Mouse (Mus musculus): ENCODE results near the gene Dcaf7. TPM values are rescaled to one million over a fixed set of nuclear protein-coding genes. Genes with fewer than 3 reads are reported as not detected.
A peak's percentile ranks its signal among the peaks of the same experiment; 100 is the strongest.

Gene Dcaf7
- polyA plus RNA-seq (2016; fragmentation: Nextera tagmentation; extraction: Ambion mirVana), result 85.4 and 91.5 TPM in 2 replicates

DNA sequence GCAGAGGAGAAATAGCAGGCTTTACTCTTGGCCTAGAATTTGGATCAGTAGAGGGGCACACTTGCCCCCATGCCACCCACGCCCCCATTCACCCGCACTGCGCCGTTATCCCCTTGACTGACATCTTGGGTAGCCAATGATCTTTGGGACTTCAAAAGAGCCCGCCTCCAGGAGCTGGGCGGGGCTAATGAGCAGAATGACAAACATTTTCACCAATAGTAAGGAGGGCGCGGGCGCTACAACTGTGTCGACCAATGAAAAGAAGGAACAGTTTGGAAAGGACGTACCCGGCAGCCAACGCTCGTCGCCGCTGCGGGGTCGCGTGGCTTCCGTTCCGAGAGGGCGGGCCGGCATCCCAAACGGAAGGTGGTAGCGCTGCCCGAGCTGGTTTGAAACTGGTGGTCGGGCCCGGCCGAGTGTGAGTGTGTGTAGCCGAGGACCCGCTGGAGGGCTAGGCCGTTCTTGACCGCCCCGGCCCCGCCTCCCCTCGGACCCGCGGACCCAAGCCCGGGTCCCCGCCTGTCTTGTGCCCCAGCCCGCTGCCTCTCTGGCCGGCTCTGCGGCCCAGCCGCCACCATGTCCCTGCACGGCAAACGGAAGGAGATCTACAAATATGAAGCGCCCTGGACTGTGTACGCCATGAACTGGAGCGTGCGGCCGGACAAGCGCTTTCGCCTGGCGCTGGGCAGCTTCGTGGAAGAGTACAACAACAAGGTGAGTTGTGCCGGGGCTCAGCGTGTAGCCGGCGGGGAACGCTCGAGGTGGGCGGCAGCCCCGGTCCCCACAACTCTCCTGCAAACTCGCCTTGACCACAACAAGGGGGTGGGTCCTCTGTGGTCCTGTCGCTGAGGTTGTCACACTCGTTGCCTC, at the start of gene Dcaf7:
Dcaf7 (plus strand) TSS at position 325 of the 870 bp plus-strand sequence.
- under 1% methylated on average over 66 of the region's 66 CpGs for WGBS
- peak within 1 kb of the TSS; percentile 98 for H3K4me3 ChIP-seq (replicated peaks)
- peak within 1 kb of the TSS; percentile 93 for H3K27ac ChIP-seq
- peaks cover 24% of the 10 kb centered on the region for H3K4me1 ChIP-seq (replicated peaks)
- H3K9ac ChIP-seq (replicated peaks), result peak within 1 kb of the TSS; percentile 89
- no peaks in the 10 kb centered on the region for H3K27me3 ChIP-seq
- H3K9me3 ChIP-seq, result no peaks in the 10 kb centered on the region
- ATAC-seq (ENCODE audit: insufficient number of reproducible peaks, insufficient read depth, low FRiP score, low TSS enrichment, low read depth), result peak; percentile 99
- H3K36me3 ChIP-seq, result 0 out of 2 replicates have a peak, but pooled peaks cover 3% of the 10 kb centered on the region
- peak within 1 kb of the TSS; percentile 93 for H3K4me2 ChIP-seq

DNA sequence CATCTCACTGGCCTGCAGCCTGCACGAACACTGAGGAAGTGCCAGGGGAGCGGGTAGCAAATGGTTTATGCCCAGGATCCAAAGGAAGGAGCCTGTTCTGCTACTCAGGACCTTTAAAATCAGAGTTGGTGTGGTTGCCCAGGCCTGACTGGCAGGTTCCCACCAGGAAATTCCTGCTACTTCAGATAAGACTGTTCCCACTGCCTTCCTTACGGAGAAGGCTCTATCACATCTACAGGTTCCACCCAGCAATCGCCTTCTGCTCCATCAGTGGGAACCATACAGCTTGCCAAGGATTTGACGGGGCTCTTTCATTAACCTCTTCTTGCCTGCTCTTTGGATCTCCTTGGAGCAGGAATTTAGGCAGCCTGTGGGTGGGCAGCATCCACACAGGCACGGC, 49.2 kb upstream of the Dcaf7 start:
- no peaks in the 10 kb centered on the region for H3K4me1 ChIP-seq (replicated peaks)
- 77% methylated on average over 6 of the region's 6 CpGs for WGBS
- no peak overlapping the region for H3K4me2 ChIP-seq
- ATAC-seq (ENCODE audit: insufficient number of reproducible peaks, insufficient read depth, low FRiP score, low TSS enrichment, low read depth), result no peak
- no peaks in the 10 kb centered on the region for H3K9me3 ChIP-seq
- H3K36me3 ChIP-seq, result no peaks in the 10 kb centered on the region
- H3K27me3 ChIP-seq, result no peaks in the 10 kb centered on the region
- no peak overlapping the region for H3K27ac ChIP-seq
- no peak overlapping the region for H3K4me3 ChIP-seq (replicated peaks)
- no peak overlapping the region for H3K9ac ChIP-seq (replicated peaks)

DNA sequence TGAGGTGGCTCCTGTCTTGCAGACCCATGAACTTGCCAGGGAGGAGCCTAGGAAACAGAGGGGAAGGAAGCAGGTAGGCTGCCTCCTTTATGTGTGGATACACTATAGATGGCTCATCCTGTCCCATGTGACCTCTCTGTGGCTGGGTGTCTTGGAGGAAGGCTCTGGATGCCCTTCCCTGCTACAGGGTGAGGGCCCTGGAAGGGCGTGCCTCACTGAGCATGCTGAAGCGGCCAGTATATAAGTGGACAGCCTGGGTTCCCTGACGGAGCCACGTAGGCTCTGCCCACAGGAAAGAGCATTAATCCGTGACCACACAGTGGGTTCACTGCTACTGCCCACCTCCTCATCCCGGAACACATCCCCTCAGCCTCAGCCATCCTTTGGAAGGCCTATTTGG, 47.2 kb upstream of the Dcaf7 start:
- H3K4me3 ChIP-seq (replicated peaks), result no peak overlapping the region
- no peak for ATAC-seq (ENCODE audit: insufficient number of reproducible peaks, insufficient read depth, low FRiP score, low TSS enrichment, low read depth)
- no peak overlapping the region for H3K27ac ChIP-seq
- H3K36me3 ChIP-seq, result no peaks in the 10 kb centered on the region
- H3K4me1 ChIP-seq (replicated peaks), result no peaks in the 10 kb centered on the region
- H3K9me3 ChIP-seq, result no peaks in the 10 kb centered on the region
- H3K9ac ChIP-seq (replicated peaks), result no peak overlapping the region
- H3K27me3 ChIP-seq, result no peaks in the 10 kb centered on the region
- 80% methylated on average over 6 of the region's 6 CpGs for WGBS
- H3K4me2 ChIP-seq, result no peak overlapping the region

DNA sequence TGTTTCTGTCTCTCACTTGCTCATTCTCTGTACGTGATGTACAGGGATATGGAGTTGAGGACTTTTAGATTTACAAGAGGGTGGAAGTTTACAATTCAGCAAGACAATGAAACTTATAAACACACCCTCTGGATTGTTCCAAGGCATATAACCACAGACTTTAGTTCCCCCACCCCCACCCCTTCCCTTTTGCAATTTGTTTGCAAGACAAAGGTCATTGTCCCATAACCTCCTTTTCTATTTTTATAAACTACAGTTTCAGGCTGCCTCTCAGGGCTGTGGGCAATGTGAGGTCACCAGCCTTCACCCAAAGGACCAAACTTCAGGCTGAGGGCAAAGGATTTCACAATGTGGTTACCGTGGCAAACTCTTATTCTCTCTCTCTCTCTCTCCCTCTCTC, 46.4 kb upstream of the Dcaf7 start:
- H3K9ac ChIP-seq (replicated peaks), result no peak overlapping the region
- H3K27ac ChIP-seq, result no peak overlapping the region
- WGBS, result 60% methylated on average over 2 of the region's 2 CpGs
- no peaks in the 10 kb centered on the region for H3K9me3 ChIP-seq
- H3K4me1 ChIP-seq (replicated peaks), result no peaks in the 10 kb centered on the region
- no peak for ATAC-seq (ENCODE audit: insufficient number of reproducible peaks, insufficient read depth, low FRiP score, low TSS enrichment, low read depth)
- H3K36me3 ChIP-seq, result no peaks in the 10 kb centered on the region
- no peak overlapping the region for H3K4me3 ChIP-seq (replicated peaks)
- H3K27me3 ChIP-seq, result no peaks in the 10 kb centered on the region
- H3K4me2 ChIP-seq, result no peak overlapping the region

DNA sequence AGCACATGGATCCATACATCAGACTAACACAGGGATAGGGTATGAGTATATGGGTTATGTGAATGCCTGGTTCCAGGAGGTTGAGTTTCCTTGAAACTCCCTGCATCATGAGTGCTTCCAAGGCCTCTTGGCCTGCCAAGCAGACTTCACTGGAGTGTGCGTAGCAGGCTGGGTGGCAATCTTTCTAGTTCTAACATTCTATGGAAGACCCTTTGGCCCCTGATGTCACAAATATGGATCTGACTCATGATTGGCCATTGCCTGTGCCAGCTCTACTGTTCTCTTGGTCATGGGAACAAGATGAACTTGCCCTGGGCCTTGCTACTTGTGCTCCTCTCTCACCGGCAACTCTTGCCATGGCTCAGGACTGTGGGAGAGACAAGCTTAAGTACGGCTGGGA, 42.3 kb upstream of the Dcaf7 start, which contains the start of gene Ace3:
Ace3 (plus strand) TSS at position 301 of the 400 bp plus-strand sequence.
- 99% methylated on average over 3 of the region's 3 CpGs for WGBS
- H3K4me2 ChIP-seq, result no peak within 1 kb of the TSS
- H3K27me3 ChIP-seq, result no peaks in the 10 kb centered on the region
- no peaks in the 10 kb centered on the region for H3K36me3 ChIP-seq
- H3K4me1 ChIP-seq (replicated peaks), result no peaks in the 10 kb centered on the region
- H3K4me3 ChIP-seq (replicated peaks), result no peak within 1 kb of the TSS
- H3K9ac ChIP-seq (replicated peaks), result no peak within 1 kb of the TSS
- H3K9me3 ChIP-seq, result no peaks in the 10 kb centered on the region
- no peak for ATAC-seq (ENCODE audit: insufficient number of reproducible peaks, insufficient read depth, low FRiP score, low TSS enrichment, low read depth)
- H3K27ac ChIP-seq, result no peak within 1 kb of the TSS

DNA sequence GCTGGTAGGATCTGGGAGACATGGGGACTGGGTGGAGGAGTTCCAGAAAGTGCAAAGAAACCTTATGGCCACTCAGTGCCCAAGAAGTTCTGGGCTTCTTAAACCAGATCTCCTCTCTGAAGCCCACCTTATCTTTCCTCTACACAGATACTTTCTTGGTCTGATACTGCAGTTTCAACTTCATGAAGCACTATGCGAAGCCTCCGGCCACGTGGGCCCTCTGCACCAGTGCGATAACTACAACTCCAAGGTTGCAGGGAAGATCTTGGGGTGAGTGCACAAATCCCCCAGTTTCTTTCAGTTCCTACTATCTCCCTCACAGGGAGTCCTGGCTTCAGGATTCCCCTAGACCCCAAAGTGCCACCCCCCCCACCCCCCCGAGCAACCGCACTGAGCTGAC, 36.6 kb upstream of the Dcaf7 start:
- Histone ChIP-seq H3K4me1 (replicated peaks) (no peaks in the 10 kb centered on the region), H3K27ac (no peak overlapping the region), H3K36me3 (no peaks in the 10 kb centered on the region), H3K9me3 (no peaks in the 10 kb centered on the region), H3K4me2 (no peak overlapping the region), H3K9ac (replicated peaks) (no peak overlapping the region), H3K27me3 (no peaks in the 10 kb centered on the region), H3K4me3 (replicated peaks) (no peak overlapping the region)
- 92% methylated on average over 6 of the region's 6 CpGs for WGBS
- ATAC-seq (ENCODE audit: insufficient number of reproducible peaks, insufficient read depth, low FRiP score, low TSS enrichment, low read depth), result no peak

DNA sequence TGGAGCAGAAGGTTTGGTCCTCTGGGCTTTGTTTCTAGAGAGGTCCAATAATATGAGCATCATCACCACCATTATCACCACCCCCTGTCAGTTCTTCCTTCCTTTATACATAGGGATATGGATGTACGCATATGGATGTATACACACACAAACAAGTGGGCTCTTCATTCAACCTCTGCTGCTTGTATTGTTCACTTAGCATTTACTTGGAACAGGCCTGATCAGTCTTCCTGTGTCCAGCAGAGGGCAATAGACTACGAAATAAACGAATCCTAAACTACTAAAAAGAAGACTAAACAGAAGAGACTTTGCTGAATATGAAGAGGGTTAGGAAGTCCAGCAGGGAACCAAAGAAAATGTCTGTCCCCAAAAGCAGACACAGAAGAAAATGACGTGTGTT, 35.0 kb upstream of the Dcaf7 start:
- no peak for ATAC-seq (ENCODE audit: insufficient number of reproducible peaks, insufficient read depth, low FRiP score, low TSS enrichment, low read depth)
- H3K9me3 ChIP-seq, result no peaks in the 10 kb centered on the region
- no peak overlapping the region for H3K4me2 ChIP-seq
- no peak overlapping the region for H3K9ac ChIP-seq (replicated peaks)
- no peaks in the 10 kb centered on the region for H3K27me3 ChIP-seq
- H3K27ac ChIP-seq, result no peak overlapping the region
- H3K36me3 ChIP-seq, result no peaks in the 10 kb centered on the region
- no peak overlapping the region for H3K4me3 ChIP-seq (replicated peaks)
- H3K4me1 ChIP-seq (replicated peaks), result no peaks in the 10 kb centered on the region
- 44% methylated on average over 4 of the region's 4 CpGs for WGBS

DNA sequence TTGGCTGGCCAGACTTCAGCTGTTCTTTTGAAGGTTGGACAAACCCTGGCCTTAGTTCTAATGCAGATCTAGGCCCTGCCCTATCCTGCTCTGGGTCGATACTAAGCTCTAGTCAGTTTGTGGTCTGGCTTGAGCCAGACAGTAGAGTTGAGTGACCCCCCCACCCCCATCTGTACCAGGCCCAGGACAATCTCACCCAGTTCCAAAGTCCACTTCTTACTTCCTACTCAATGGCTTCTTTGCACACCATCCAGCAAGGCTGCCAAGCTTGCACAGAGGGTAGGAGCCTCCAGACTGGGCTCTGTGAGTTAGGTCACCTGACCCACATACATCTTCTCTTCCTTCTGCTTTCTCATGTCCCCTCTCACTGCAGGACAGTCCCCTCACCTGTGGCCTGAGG, 32.1 kb upstream of the Dcaf7 start:
- Histone ChIP-seq H3K27me3 (peaks cover 17% of the 10 kb centered on the region), H3K4me3 (replicated peaks) (no peak overlapping the region), H3K9me3 (no peaks in the 10 kb centered on the region), H3K36me3 (no peaks in the 10 kb centered on the region), H3K27ac (no peak overlapping the region), H3K9ac (replicated peaks) (no peak overlapping the region), H3K4me2 (no peak overlapping the region), H3K4me1 (replicated peaks) (peaks cover 4% of the 10 kb centered on the region)
- 95% methylated on average over 1 of the region's 1 CpGs for WGBS
- ATAC-seq (ENCODE audit: insufficient number of reproducible peaks, insufficient read depth, low FRiP score, low TSS enrichment, low read depth), result no peak

DNA sequence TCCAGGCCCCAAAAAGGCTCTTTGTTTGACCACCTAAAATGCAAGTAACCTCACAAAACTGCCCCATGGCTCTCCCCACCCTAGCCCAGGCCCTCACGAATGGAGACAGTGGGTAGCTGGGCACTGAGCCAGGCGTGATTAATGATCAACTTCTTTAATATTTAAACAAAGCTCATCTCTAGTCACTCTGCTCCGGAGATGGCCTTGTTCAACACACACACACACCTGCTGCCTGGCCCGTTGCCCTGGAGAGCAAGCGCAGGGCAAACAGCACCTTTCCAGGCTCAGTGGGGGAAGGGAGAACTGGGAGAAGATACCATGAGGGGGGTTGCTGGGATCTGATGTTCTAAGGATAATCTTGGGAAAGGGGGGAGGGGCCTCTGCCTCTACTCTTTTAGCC, 30.7 kb upstream of the Dcaf7 start:
- ATAC-seq (ENCODE audit: insufficient number of reproducible peaks, insufficient read depth, low FRiP score, low TSS enrichment, low read depth), result no peak
- Histone ChIP-seq H3K4me1 (replicated peaks) (peaks cover 4% of the 10 kb centered on the region), H3K27ac (no peak overlapping the region), H3K4me3 (replicated peaks) (no peak overlapping the region), H3K9me3 (no peaks in the 10 kb centered on the region), H3K27me3 (peaks cover 31% of the 10 kb centered on the region), H3K9ac (replicated peaks) (no peak overlapping the region), H3K4me2 (no peak overlapping the region), H3K36me3 (no peaks in the 10 kb centered on the region)
- WGBS, result 64% methylated on average over 5 of the region's 5 CpGs

DNA sequence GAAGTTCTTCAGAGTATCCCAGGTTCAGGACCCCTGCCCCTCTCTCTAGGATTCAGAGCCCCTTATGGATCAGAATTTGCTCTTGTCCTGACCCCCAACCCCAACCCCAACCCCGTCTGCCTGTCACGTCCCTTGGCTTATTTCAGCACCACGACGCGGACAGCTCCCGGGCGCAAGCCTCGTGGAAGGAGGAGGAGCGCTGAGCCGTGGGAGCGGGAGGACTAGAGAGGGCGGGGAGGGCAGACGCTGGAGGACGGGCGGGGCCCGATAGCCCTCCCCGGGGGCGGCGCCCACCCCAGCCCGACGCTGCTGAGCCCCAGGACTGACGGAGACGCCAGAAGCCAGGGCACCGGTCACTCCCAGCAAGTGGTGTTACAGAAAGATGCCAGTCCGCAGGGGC, 28.9 kb upstream of the Dcaf7 start, which contains the start of gene Kcnh6:
Kcnh6 (plus strand) TSS at position 304 of the 400 bp plus-strand sequence.
- Histone ChIP-seq H3K4me3 (replicated peaks) (peak within 1 kb of the TSS; percentile 31), H3K27ac (no peak within 1 kb of the TSS)
- no peak for ATAC-seq (ENCODE audit: insufficient number of reproducible peaks, insufficient read depth, low FRiP score, low TSS enrichment, low read depth)

DNA sequence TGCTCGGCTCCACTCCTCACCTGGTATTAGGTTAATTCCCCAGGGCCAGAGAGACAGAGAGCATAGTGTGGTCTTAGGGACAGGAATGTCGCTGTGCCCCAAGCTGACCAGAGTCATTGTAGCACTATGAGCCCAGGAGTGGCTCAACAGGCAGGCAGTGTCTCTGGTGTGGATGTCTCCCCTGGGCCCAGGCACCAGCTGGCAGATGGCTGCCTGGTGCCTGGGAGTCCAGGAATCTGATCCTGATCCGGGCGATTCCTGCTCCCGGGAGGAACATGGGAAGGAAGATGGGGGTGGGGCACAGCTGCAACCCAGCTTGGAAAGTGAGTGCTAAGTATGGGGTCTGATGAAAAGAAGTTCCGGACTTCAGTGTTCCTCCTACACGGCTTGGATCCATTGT, 24.0 kb upstream of the Dcaf7 start:
- 44% methylated on average over 7 of the region's 7 CpGs for WGBS
- no peak overlapping the region for H3K4me2 ChIP-seq
- no peak overlapping the region for H3K27ac ChIP-seq
- H3K9ac ChIP-seq (replicated peaks), result no peak overlapping the region
- no peak overlapping the region for H3K4me3 ChIP-seq (replicated peaks)
- H3K36me3 ChIP-seq, result no peaks in the 10 kb centered on the region
- peaks cover 9% of the 10 kb centered on the region for H3K4me1 ChIP-seq (replicated peaks)
- ATAC-seq (ENCODE audit: insufficient number of reproducible peaks, insufficient read depth, low FRiP score, low TSS enrichment, low read depth), result no peak
- H3K9me3 ChIP-seq, result no peaks in the 10 kb centered on the region
- H3K27me3 ChIP-seq, result peaks cover 46% of the 10 kb centered on the region

More for the DNA sequence above, 28.9 kb upstream of the Dcaf7 start, which contains the start of gene Kcnh6:
- Histone ChIP-seq H3K9me3 (no peaks in the 10 kb centered on the region), H3K27me3 (peaks cover 46% of the 10 kb centered on the region), H3K36me3 (no peaks in the 10 kb centered on the region), H3K4me1 (replicated peaks) (peaks cover 4% of the 10 kb centered on the region), H3K9ac (replicated peaks) (no peak within 1 kb of the TSS), H3K4me2 (peak within 1 kb of the TSS; percentile 63)
- 1% methylated on average over 23 of the region's 25 CpGs for WGBS
